Mouse (Mus musculus) MEL (cell line): ENCODE results near the gene Cpeb3. TPM values are rescaled to one million over a fixed set of nuclear protein-coding genes. Genes with fewer than 3 reads are reported as not detected.
A peak's percentile ranks its signal among the peaks of the same experiment; 100 is the strongest.

ENCODE experiments used
- DNase-seq: peaks from one replicate; pipeline ENCODE4 v3.0.0; 2011; ENCODE audit warnings: low read depth, low spot score
- H3K27ac ChIP-seq: 2 replicates; pipeline ENCODE4 v1.5.1; 2012; ENCODE audit warnings: low read depth, mild to moderate bottlenecking, control low read depth, low read length, moderate library complexity; ENCODE audit not compliant: control insufficient read depth
- H3K27me3 ChIP-seq, 2 experiments: fragments of 150-350 bp in 1 of 2; sonication (generic) in 1 of 2; 2 replicates each; pipeline ENCODE4 v1.6.1; 2012; ENCODE audit warnings: low read length in 2 of 2, mild to moderate bottlenecking in 2 of 2, improper control_type of control experiment in 1 of 2, moderate library complexity in 1 of 2; ENCODE audit not compliant: insufficient read depth in 2 of 2, control insufficient read depth in 1 of 2
- H3K36me3 ChIP-seq, 2 experiments: 2 replicates each; pipeline ENCODE4 v1.6.1; 2012 to 2014; ENCODE audit warnings: low read length in 2 of 2, improper control_type of control experiment in 1 of 2, inconsistent platforms in 1 of 2, mild to moderate bottlenecking in 1 of 2; ENCODE audit not compliant: insufficient read depth in 2 of 2, control insufficient read depth in 1 of 2
- H3K4me1 ChIP-seq, 2 experiments: fragments of 150-350 bp in 1 of 2; sonication (generic) in 1 of 2; 2 replicates each; pipeline ENCODE4 v1.6.1; 2012; ENCODE audit warnings: low read length in 2 of 2, improper control_type of control experiment in 1 of 2, mild to moderate bottlenecking in 1 of 2; ENCODE audit not compliant: insufficient read depth in 2 of 2, control insufficient read depth in 1 of 2
- H3K4me3 ChIP-seq, 2 experiments: fragments of 150-350 bp in 1 of 2; sonication (generic) in 1 of 2; 2 replicates each; pipeline ENCODE4 v1.5.1; 2012; ENCODE audit warnings: low read depth in 2 of 2, low read length in 2 of 2, mild to moderate bottlenecking in 2 of 2, moderate library complexity in 2 of 2, control low read depth in 1 of 2, improper control_type of control experiment in 1 of 2; ENCODE audit not compliant: control insufficient read depth in 1 of 2, insufficient read depth in 1 of 2
- H3K79me2 ChIP-seq: 2 replicates; pipeline ENCODE4 v1.6.1; 2012; ENCODE audit warnings: mild to moderate bottlenecking, low read length, moderate library complexity; ENCODE audit not compliant: control insufficient read depth, poor library complexity, insufficient read depth
- H3K9ac ChIP-seq: 2 replicates; pipeline ENCODE4 v1.6.1; 2012; ENCODE audit warnings: low read depth, mild to moderate bottlenecking, control low read depth, low read length, moderate library complexity; ENCODE audit not compliant: control insufficient read depth, poor library complexity, severe bottlenecking
- H3K9me3 ChIP-seq: fragments of 150-350 bp; sonication (generic); replicated peaks from 2 replicates; pipeline ENCODE4 v1.6.1; 2012; ENCODE audit warnings: mild to moderate bottlenecking, low read length, improper control_type of control experiment, moderate library complexity; ENCODE audit not compliant: insufficient read depth
- CHD2 ChIP-seq: IDR thresholded peaks from 2 replicates; pipeline ENCODE4 v1.6.1; 2011; ENCODE audit warnings: low read length, improper control_type of control experiment
- E2F4 ChIP-seq: IDR thresholded peaks from 2 replicates; pipeline ENCODE4 v1.6.1; 2011; ENCODE audit warnings: low read depth, low read length, improper control_type of control experiment, borderline replicate concordance
- EP300 ChIP-seq, 2 experiments: IDR thresholded peaks; 2 replicates each; pipeline ENCODE4 v1.6.1; 2011; ENCODE audit warnings: improper control_type of control experiment in 2 of 2, low read length in 2 of 2, low read depth in 1 of 2, mild to moderate bottlenecking in 1 of 2
- ETS1 ChIP-seq: IDR thresholded peaks from 2 replicates; pipeline ENCODE4 v1.6.1; 2012; ENCODE audit warnings: low read depth, mild to moderate bottlenecking, inconsistent platforms, low read length, improper control_type of control experiment, moderate library complexity
- GABPA ChIP-seq: IDR thresholded peaks from 2 replicates; pipeline ENCODE4 v1.6.1; 2012; ENCODE audit warnings: low read depth, mild to moderate bottlenecking, inconsistent platforms, low read length, improper control_type of control experiment, moderate library complexity
- GATA1 ChIP-seq: IDR thresholded peaks from 2 replicates; pipeline ENCODE4 v1.6.1; 2011; ENCODE audit warnings: low read depth, low read length, improper control_type of control experiment
- KAT2A ChIP-seq: conservative IDR thresholded peaks from 2 replicates; pipeline ENCODE4 v1.6.1; 2012; ENCODE audit warnings: low read depth, low read length, improper control_type of control experiment, inconsistent platforms
- MXI1 ChIP-seq: IDR thresholded peaks from 2 replicates; pipeline ENCODE4 v1.6.1; 2011; ENCODE audit warnings: mild to moderate bottlenecking, low read depth, low read length, improper control_type of control experiment
- NELFE ChIP-seq: IDR thresholded peaks from 2 replicates; pipeline ENCODE4 v1.6.1; 2011; ENCODE audit warnings: low read depth, low read length, improper control_type of control experiment
- POLR2AphosphoS2 ChIP-seq: IDR thresholded peaks from 2 replicates; pipeline ENCODE4 v1.6.1; 2011; ENCODE audit warnings: low read length, improper control_type of control experiment
- POLR2AphosphoS5 ChIP-seq: IDR thresholded peaks from 2 replicates; pipeline ENCODE4 v1.6.1; 2012; ENCODE audit warnings: low read depth, borderline replicate concordance, mild to moderate bottlenecking, inconsistent platforms, low read length, moderate library complexity, mixed read lengths
- RCOR1 ChIP-seq: IDR thresholded peaks from 2 replicates; pipeline ENCODE4 v1.6.1; 2012; ENCODE audit warnings: low read depth, mild to moderate bottlenecking, inconsistent platforms, low read length, improper control_type of control experiment
- SIN3A ChIP-seq: IDR thresholded peaks from 2 replicates; pipeline ENCODE4 v1.6.1; 2012; ENCODE audit warnings: low read length, improper control_type of control experiment, inconsistent platforms
- SMC3 ChIP-seq: IDR thresholded peaks from 2 replicates; pipeline ENCODE4 v1.6.1; 2011; ENCODE audit warnings: low read depth, low read length, improper control_type of control experiment
- TAL1 ChIP-seq: IDR thresholded peaks from 2 replicates; pipeline ENCODE4 v1.6.1; 2012; ENCODE audit warnings: mild to moderate bottlenecking, inconsistent platforms, low read length, moderate library complexity, mixed read lengths
- TBP ChIP-seq: IDR thresholded peaks from 2 replicates; pipeline ENCODE4 v1.8.0; 2011; ENCODE audit warnings: low read depth, low read length, improper control_type of control experiment
- ZC3H11A ChIP-seq: IDR thresholded peaks from 2 replicates; pipeline ENCODE4 v1.6.1; 2012; ENCODE audit warnings: low read depth, mild to moderate bottlenecking, inconsistent platforms, low read length, improper control_type of control experiment
- polyA plus RNA-seq, 2 experiments: library from polyadenylated mRNA; stranded (reverse) in 1 of 2; unstranded in 1 of 2; fragments of >175 nt in 1 of 2; fragments of >200 nt in 1 of 2; gene quantifications; 2 replicates each; pipeline versions ENCODE4 v1.2.1 to v1.2.4; 2012; ENCODE audit warnings: low replicate concordance in 2 of 2, low read depth in 1 of 2; ENCODE audit not compliant: insufficient read length in 2 of 2, insufficient read depth in 1 of 2, missing spikeins in 1 of 2
- total RNA-seq: library from RNA; depleted of rRNA; stranded (reverse); fragments of 300-350 nt; gene quantifications from 2 replicates; pipeline ENCODE4 v1.2.3, GENCODE M21; 2012

The Cpeb3 gene
- total and polyA plus RNA-seq, 3 experiments, result 0.35 to 0.93 TPM; not detected in 1

DNA sequence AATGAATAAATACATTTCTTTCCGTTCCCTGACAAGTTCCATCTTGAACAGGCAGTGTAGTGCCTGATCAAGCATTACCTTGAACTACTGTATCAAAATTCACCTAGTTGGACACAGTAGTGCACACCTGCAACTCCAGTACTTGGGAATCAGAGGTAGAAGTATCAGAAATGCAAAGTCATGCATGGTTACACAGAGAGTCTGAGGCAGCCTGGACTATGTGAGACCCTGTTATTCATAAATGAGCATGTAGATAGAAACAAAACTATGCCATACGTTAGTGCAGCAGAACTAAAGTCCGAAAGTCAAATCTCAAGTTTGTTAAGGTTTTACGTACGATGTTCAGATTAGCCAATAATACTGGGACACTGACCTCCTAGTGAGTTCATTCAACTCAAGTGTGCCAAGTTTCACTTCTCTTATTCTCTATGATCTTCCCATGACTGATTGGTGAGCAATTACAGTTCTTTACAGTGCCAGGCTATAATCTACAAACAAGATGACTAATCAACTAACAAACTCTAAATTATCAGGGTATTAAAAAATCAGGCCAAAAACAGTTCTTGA, 51.5 kb downstream of the Cpeb3 start:
- Histone ChIP-seq H3K79me2 (no peaks in the 10 kb centered on the region), H3K4me1 (no peaks in the 10 kb centered on the region), H3K36me3 (no peaks in the 10 kb centered on the region), H3K27me3 (no peaks in the 10 kb centered on the region), H3K4me3 (no peak overlapping the region), H3K9me3 (no peaks in the 10 kb centered on the region), H3K27ac (no peak overlapping the region), H3K9ac (no peak overlapping the region)
- TF ChIP-seq TAL1 (no peak), GATA1 (no peak), RCOR1 (no peak)
- DNase-seq, result no peak

GRCm38 (mm10) chr19:37156040-37156439, 52.4 kb downstream of the Cpeb3 start:
- no peaks in the 10 kb centered on the region for H3K79me2 ChIP-seq
- no peaks in the 10 kb centered on the region for H3K36me3 ChIP-seq
- H3K9ac ChIP-seq, result no peak overlapping the region
- H3K9me3 ChIP-seq, result no peaks in the 10 kb centered on the region
- DNase-seq, result no peak
- no peaks in the 10 kb centered on the region for H3K27me3 ChIP-seq
- no peaks in the 10 kb centered on the region for H3K4me1 ChIP-seq
- no peak for TF ChIP-seq SIN3A
- TF ChIP-seq POLR2AphosphoS5, result no peak
- no peak for TF ChIP-seq MXI1
- no peak for TF ChIP-seq TBP
- no peak for TF ChIP-seq NELFE
- no peak for TF ChIP-seq EP300 (IDR thresholded peaks at IDR 0.05; ENCODE audit: low read depth in 1 of 2, low read length in 2 of 2)
- no peak for TF ChIP-seq ZC3H11A
- TF ChIP-seq SMC3, result no peak
- TF ChIP-seq POLR2AphosphoS2, result no peak
- TF ChIP-seq GABPA, result no peak
- no peak for TF ChIP-seq ETS1
- TF ChIP-seq CHD2, result no peak
- TF ChIP-seq, all 39 proteins: peak for 0
- no peak overlapping the region for H3K4me3 ChIP-seq
- no peak overlapping the region for H3K27ac ChIP-seq

GRCm38 (mm10) chr19:37147145-37147544, 61.3 kb downstream of the Cpeb3 start:
- TF ChIP-seq GABPA, result no peak
- TF ChIP-seq GATA1, result no peak
- no peak for TF ChIP-seq KAT2A
- no peak for TF ChIP-seq TAL1
- no peak for TF ChIP-seq MXI1
- TF ChIP-seq CHD2, result no peak
- no peak for TF ChIP-seq POLR2AphosphoS5
- TF ChIP-seq E2F4, result no peak
- H3K79me2 ChIP-seq, result no peaks in the 10 kb centered on the region
- no peak overlapping the region for H3K27ac ChIP-seq
- peak; percentile 50 for DNase-seq
- no peak overlapping the region for H3K9ac ChIP-seq
- peaks cover under 1 to 3% of the 10 kb centered on the region in 2 experiments; a peak in 1 of 4 replicates for H3K4me1 ChIP-seq
- H3K9me3 ChIP-seq, result no peaks in the 10 kb centered on the region
- no peak overlapping the region for H3K4me3 ChIP-seq
- peaks cover 0 to under 1% of the 10 kb centered on the region in 2 experiments; a peak in 2 of 4 replicates for H3K36me3 ChIP-seq
- H3K27me3 ChIP-seq, result no peaks in the 10 kb centered on the region
